Mouse (Mus musculus) hindbrain, postnatal 0 days (tissue): ENCODE results near the gene Pnma5. TPM values are rescaled to one million over a fixed set of nuclear protein-coding genes. Genes with fewer than 3 reads are reported as not detected.

ENCODE experiments used
- ATAC-seq: fragments of 200-750 bp; cut with Nextera tagmentation; 2 replicates; pipeline ENCODE4 v1.8.0; 2017; ENCODE audit warnings: mild to moderate bottlenecking, moderate TSS enrichment, moderate library complexity
- DNase-seq: peaks from one replicate; pipeline ENCODE4 v3.0.0-alpha.2; 2015; ENCODE audit warnings: low spot score
- H3K27ac ChIP-seq: fragments of 300-500 bp; sonication (generic); 2 replicates; pipeline ENCODE4 v1.5.1; 2014; ENCODE audit warnings: mild to moderate bottlenecking
- H3K27me3 ChIP-seq: fragments of 300-500 bp; sonication (generic); 2 replicates; pipeline ENCODE4 v1.6.1; 2014; ENCODE audit warnings: low read length, mixed read lengths; ENCODE audit not compliant: insufficient read depth
- H3K36me3 ChIP-seq: fragments of 300-500 bp; sonication (generic); 2 replicates; pipeline ENCODE4 v1.6.1; 2014; ENCODE audit warnings: low read length, mixed read lengths; ENCODE audit not compliant: insufficient read depth
- H3K4me1 ChIP-seq: fragments of 300-500 bp; sonication (generic); 2 replicates; pipeline ENCODE4 v1.6.1; 2014; ENCODE audit warnings: antibody characterized with exemption, low read length, mixed read lengths; ENCODE audit not compliant: insufficient read depth
- H3K4me2 ChIP-seq: fragments of 300-500 bp; sonication (generic); 2 replicates; pipeline ENCODE4 v1.6.1; 2014; ENCODE audit warnings: low read depth, mild to moderate bottlenecking, low read length, moderate library complexity, mixed read lengths
- H3K4me3 ChIP-seq: fragments of 300-500 bp; sonication (generic); 2 replicates; pipeline ENCODE4 v1.5.1; 2014; ENCODE audit warnings: low read length
- H3K9ac ChIP-seq: fragments of 300-500 bp; sonication (generic); replicated peaks from 2 replicates; pipeline ENCODE4 v1.6.1; 2014; ENCODE audit warnings: mild to moderate bottlenecking, low read length, moderate library complexity, mixed read lengths
- H3K9me3 ChIP-seq: fragments of 300-500 bp; sonication (generic); 2 replicates; pipeline ENCODE4 v1.6.1; 2016; ENCODE audit warnings: low read length, mixed read lengths
- CTCF ChIP-seq: IDR thresholded peaks from 2 replicates; pipeline ENCODE4 v1.5.1; 2016; ENCODE audit warnings: antibody characterized with exemption, control low read depth, low read depth
- WGBS: fragments of 180-500 bp; shearing (Covaris S2); extraction: QIAGEN DNeasy Blood & Tissue Kit; methylation state at CpG from one replicate; pipeline ENCODE4 v1.1.7; 2014; 5-methylcytosine and 5-hydroxymethylcytosine counted together
- polyA plus RNA-seq: library from polyadenylated mRNA; unstranded; fragments of >200 nt; fragmentation: Nextera tagmentation; extraction: Ambion mirVana; gene quantifications from 2 replicates; pipeline ENCODE4 v1.2.1, GENCODE M21; 2015
- total RNA-seq: library from RNA; depleted of rRNA; stranded (reverse); fragments of >200 nt; gene quantifications from 2 replicates; pipeline ENCODE4 v1.2.3, GENCODE M21; 2014

The Pnma5 gene
- total and polyA plus RNA-seq, 2 experiments from 2014 or later: 0.33 TPM; not detected in 1

- WGBS: 88% methylated on average over 1 of the region's 1 CpGs
- Histone ChIP-seq H3K4me2 (no peak overlapping the region), H3K27me3 (no peaks in the 10 kb centered on the region), H3K4me1 (no peaks in the 10 kb centered on the region), H3K4me3 (no peak overlapping the region), H3K27ac (no peak overlapping the region), H3K9me3 (no peaks in the 10 kb centered on the region), H3K9ac (no peak overlapping the region), H3K36me3 (no peaks in the 10 kb centered on the region)
- TF ChIP-seq CTCF: no peak
- ATAC-seq (no peak), DNase-seq (no peak)
These were observed 24.6 kb upstream of the Pnma5 start for GRCm38 (mm10) chrX:73061528-73061927.

- no peak overlapping the region for H3K4me3 ChIP-seq
- H3K27me3 ChIP-seq: no peaks in the 10 kb centered on the region
- DNase-seq: peak; percentile 95
- TF ChIP-seq CTCF: peak; percentile 91
- H3K4me2 ChIP-seq: peak overlapping the region; percentile 13; the same call in 1 of the 2 replicates
- H3K4me1 ChIP-seq: no peaks in the 10 kb centered on the region
- WGBS: 19% methylated on average over 14 of the region's 14 CpGs
- H3K36me3 ChIP-seq: no peaks in the 10 kb centered on the region
- peak; percentile 98 for ATAC-seq
- no peak overlapping the region for H3K9ac ChIP-seq
- H3K27ac ChIP-seq: peak overlapping the region; percentile 7; the same call in 1 of the 2 replicates
- no peaks in the 10 kb centered on the region for H3K9me3 ChIP-seq
These were observed 17.1 kb upstream of the Pnma5 start for GRCm38 (mm10) chrX:73053860-73054563.

GRCm38 (mm10) chrX:73039666-73040065, 2.8 kb upstream of the Pnma5 start:
- Histone ChIP-seq H3K4me2 (no peak overlapping the region), H3K36me3 (no peaks in the 10 kb centered on the region), H3K9ac (no peak overlapping the region), H3K9me3 (no peaks in the 10 kb centered on the region), H3K4me3 (no peak overlapping the region), H3K27me3 (no peaks in the 10 kb centered on the region), H3K27ac (no peak overlapping the region), H3K4me1 (no peaks in the 10 kb centered on the region)
- DNase-seq (no peak), ATAC-seq (no peak)
- WGBS: 82% methylated on average over 12 of the region's 12 CpGs
- TF ChIP-seq CTCF: no peak

GRCm38 (mm10) chrX:73038831-73039230, 1.9 kb upstream of the Pnma5 start:
- no peak for DNase-seq
- Histone ChIP-seq H3K4me3 (no peak overlapping the region), H3K4me2 (no peak overlapping the region), H3K9ac (no peak overlapping the region), H3K27me3 (no peaks in the 10 kb centered on the region), H3K4me1 (no peaks in the 10 kb centered on the region), H3K27ac (no peak overlapping the region), H3K9me3 (no peaks in the 10 kb centered on the region), H3K36me3 (no peaks in the 10 kb centered on the region)
- 87% methylated on average over 8 of the region's 8 CpGs for WGBS
- no peak for TF ChIP-seq CTCF
- ATAC-seq: no peak

GRCm38 (mm10) chrX:73012846-73013245, 24.1 kb downstream of the Pnma5 start:
- WGBS: 60% methylated on average over 4 of the region's 4 CpGs
- no peaks in the 10 kb centered on the region for H3K27me3 ChIP-seq
- no peaks in the 10 kb centered on the region for H3K9me3 ChIP-seq
- no peak overlapping the region for H3K4me3 ChIP-seq
- no peak for ATAC-seq
- no peak for DNase-seq
- TF ChIP-seq CTCF: no peak
- H3K4me2 ChIP-seq: no peak overlapping the region
- H3K36me3 ChIP-seq: no peaks in the 10 kb centered on the region
- no peaks in the 10 kb centered on the region for H3K4me1 ChIP-seq
- no peak overlapping the region for H3K27ac ChIP-seq
- no peak overlapping the region for H3K9ac ChIP-seq

- 28% methylated on average over 24 of the region's 27 CpGs for WGBS
- Histone ChIP-seq H3K9ac (peak overlapping the region; percentile 30; the same call in 1 of the 2 replicates), H3K9me3 (no peaks in the 10 kb centered on the region), H3K27ac (peak overlapping the region; percentile 83), H3K4me3 (peak overlapping the region; percentile 25), H3K27me3 (no peaks in the 10 kb centered on the region), H3K36me3 (no peaks in the 10 kb centered on the region), H3K4me2 (peak overlapping the region; percentile 52), H3K4me1 (no peaks in the 10 kb centered on the region)
- TF ChIP-seq CTCF: peak; percentile 89
- ATAC-seq (peak; percentile 100), DNase-seq (peak; percentile 94)
These were observed 29.1 kb downstream of the Pnma5 start for GRCm38 (mm10) chrX:73007597-73008479.
